Mouse (Mus musculus): ENCODE data around the gene Crip1.

DNA sequence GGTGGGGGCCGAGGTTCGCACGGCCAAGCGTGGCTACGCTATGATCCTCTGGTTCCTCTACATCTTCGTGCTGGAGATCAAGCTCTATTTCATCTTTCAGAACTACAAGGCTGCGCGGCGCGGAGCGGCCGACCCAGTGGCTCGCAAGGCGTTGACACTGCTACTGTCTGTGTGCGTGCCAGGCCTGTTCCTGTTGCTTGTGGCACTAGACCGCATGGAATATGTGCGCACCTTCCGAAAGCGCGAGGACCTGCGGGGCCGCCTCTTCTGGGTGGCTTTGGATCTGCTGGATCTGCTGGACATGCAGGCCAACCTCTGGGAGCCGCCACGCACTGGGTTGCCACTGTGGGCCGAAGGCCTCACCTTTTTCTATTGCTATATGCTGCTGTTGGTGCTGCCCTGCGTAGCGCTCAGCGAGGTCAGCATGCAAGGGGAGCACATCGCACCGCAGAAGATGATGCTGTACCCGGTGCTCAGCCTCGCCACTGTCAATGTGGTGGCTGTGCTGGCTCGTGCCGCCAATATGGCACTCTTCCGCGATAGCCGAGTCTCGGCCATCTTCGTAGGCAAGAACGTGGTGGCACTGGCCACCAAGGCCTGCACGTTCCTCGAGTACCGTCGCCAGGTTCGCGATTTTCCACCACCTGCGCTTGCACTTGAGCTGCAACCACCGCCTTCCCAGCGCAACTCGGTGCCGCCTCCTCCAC, 42.4 kb downstream of the Crip1 start:
- TF ChIP-seq CTCF (IDR thresholded peaks at IDR 0.05; ENCODE audit: low read depth) (no peak), EP300 (optimal IDR thresholded peaks at IDR 0.05) (no peak)

Data from stomach, postnatal 0 days (tissue).